Mouse (Mus musculus) CH12.LX (cell line): ENCODE measurements around the gene Pik3r2.

Experiments used
- CTCF ChIP-seq, 2 experiments: IDR thresholded peaks in 1 of 2; conservative IDR thresholded peaks in 1 of 2; 2 replicates each; pipeline ENCODE4 v1.5.1; 2011 to 2012; ENCODE audit warnings: low read depth in 2 of 2, low read length in 2 of 2, improper control_type of control experiment in 1 of 2, inconsistent platforms in 1 of 2, mild to moderate bottlenecking in 1 of 2, moderate library complexity in 1 of 2
- JUND ChIP-seq: conservative IDR thresholded peaks from 2 replicates; pipeline ENCODE4 v1.6.1; 2011; ENCODE audit warnings: low read depth, low read length, improper control_type of control experiment
- POLR2A ChIP-seq: IDR thresholded peaks from 2 replicates; pipeline ENCODE4 v1.6.1; 2011; ENCODE audit warnings: low read depth, mild to moderate bottlenecking, improper control_type of control experiment, low read length

- TF ChIP-seq JUND (no peak), CTCF (conservative IDR thresholded peaks at IDR 0.05 in 1 of 2, IDR thresholded peaks at IDR 0.05 in 1 of 2; ENCODE audit: low read depth in 2 of 2, low read length in 2 of 2) (no peak), POLR2A (no peak)
These were observed 20.9 kb upstream of the Pik3r2 start for GRCm38 (mm10) chr8:70797081-70798070.
